Mouse (Mus musculus) layer of hippocampus, adult 18-20 months (tissue): ENCODE measurements around the gene Adal. TPM values are rescaled to one million over a fixed set of nuclear protein-coding genes. Genes with fewer than 3 reads are reported as not detected.

Source experiments
- DNase-seq, 2 experiments: peaks; one replicate each; pipeline ENCODE4 v3.0.0; 2022; ENCODE audit warnings: low spot score in 2 of 2
- total RNA-seq, 2 experiments: library from RNA; stranded (reverse); gene quantifications; 2 replicates each; pipeline ENCODE4 v1.2.3; 2021

Gene Adal
- total RNA-seq, 2 experiments from 2014 or later: 20.2 to 21.1 TPM

DNA sequence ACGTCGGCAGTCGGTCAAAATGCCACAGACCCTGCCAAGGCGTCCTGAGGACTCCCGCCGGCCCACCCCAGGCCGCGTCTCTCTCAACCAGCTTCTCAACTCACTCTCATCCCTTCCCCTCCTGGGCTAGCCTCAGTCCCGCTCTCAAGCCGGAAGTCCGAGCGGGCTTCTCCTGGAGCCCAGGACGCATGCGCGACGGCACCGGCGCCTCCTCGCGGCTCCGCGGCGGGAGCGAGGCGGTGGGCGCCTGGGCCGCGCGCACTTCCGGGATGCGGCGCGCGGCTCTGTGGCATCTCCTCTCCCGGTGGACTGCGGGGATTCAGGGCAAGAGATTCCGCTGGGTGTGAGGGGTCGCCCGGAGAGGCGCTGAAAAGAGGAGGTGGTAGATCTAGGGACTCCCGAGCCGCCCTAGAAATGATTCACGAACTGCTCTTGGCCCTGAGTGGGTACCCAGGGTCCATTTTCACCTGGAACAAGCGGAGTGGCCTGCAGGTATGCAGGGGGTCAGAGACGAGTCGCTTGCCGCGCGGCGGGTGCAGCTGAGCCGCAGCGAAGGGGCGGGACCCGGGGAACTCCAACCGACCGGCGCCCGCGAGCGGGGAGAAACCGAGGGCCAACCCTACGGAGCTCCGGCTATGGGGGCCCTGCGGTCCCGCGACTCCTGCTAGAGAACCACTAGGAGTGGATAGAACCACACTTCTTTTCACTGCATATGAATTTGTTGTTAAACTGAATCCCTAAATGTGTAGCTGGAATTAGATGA lies 30.9 kb downstream of the Adal start, which contains the start of gene Zscan29:
TSS of gene Zscan29 (minus strand) at position 146 of the 763 bp plus-strand sequence.
- peak; percentile 78 to 83 for DNase-seq

DNA sequence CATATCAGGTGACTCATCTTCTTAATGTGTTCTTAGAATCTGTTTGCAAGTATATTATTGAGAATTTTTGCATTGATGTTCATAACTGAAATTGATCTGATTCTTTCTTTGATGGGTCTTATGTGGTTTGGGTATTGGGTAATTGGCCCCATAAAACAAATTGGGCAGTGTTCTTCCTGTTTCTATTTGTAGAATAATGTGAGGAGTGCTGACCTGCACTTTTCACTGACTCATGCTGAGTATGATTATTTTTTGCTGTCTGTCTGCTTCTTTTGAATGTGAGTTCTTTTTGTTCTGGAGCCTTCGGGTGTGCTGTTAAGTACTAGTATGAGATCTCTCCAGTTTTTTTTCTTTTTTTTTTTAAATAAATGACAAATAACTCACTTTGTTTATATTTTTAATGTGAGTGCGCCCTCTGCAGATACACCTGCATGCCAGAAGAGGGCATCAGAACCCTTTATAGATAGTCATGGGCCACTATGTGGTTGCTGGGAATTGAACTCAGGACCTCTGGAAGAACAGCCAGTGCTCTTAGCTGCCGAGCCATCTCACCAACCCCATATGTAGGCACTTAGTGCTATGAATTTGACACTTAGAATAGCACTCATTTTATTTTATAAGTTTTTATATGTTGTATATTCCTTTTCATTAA lies 38.7 kb downstream of the Adal start:
- DNase-seq: no peak

DNA sequence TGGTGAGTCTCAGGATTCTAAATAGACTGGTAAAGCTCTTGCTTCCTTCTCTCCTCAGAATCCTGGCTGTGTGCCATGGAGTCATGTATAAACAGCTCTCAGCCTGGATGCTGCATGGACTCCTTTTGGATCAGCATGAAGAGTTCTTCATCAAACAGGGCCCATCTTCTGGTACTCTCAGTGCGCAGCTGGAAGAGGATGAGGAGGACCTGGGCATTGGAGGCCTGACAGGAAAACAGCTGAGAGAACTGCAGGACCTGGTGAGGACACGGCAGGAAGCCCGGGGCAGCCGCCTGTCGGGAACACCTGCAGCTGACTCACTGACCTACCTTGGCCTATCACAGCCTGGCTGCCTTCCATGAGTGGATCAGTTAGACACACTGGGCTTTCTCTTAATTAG lies 43.2 kb downstream of the Adal start:
- DNase-seq: no peak

DNA sequence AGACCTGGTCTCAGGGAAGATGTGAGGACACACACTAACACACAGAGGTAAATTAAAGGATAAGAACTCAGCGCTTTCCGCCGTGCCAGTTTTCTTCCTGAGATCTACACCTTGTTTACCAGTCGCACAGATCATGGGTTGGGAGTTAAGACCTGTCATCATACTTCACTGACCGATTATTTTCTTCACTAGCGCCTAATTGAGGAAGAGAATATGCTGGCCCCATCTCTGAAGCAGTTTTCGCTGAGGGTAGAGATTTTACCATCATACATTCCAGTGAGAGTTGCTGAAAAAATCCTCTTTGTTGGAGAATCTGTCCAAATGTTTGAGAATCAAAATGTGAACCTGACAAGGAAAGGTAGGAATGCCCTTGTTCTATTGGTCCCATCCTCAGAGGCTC lies 43.9 kb downstream of the Adal start:
- no peak for DNase-seq

DNA sequence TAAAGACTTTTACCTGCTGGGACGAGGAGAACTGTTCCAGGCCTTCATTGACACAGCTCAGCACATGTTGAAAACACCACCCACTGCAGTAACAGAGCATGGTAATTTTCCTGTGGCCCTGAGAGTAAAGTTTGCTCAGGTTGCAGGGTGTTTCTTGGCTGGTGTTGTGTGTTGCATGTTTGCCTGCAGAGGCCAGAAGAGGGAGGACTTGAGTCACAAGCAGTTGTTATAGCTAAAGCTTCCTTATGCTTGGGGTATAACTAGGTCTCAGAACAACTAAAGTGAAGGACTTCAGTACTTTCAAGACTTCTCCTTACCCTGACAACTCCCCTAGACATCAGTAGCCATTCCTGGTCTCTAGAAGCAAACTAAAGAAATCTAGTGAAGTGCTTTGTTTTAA lies 48.3 kb downstream of the Adal start:
- DNase-seq: no peak

DNA sequence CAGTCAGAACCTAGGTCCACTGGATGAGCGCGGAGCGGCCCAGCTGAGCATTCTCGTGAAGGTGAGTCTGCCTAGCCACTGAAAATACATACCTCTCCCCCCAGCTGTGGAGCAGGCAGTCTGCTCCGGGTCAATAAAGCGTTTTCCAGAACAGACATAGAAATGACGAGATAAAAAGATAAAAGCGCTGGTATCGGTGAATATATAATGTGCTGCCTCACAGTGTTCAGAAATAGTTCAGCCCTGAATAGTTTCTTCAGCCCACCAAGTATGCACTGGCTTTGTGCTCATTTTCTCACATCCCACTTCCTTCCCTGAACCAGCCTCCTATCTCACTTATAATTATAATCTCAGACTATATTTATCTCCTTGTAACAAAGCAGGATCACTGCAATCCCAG lies 55.2 kb downstream of the Adal start:
- DNase-seq: no peak

DNA sequence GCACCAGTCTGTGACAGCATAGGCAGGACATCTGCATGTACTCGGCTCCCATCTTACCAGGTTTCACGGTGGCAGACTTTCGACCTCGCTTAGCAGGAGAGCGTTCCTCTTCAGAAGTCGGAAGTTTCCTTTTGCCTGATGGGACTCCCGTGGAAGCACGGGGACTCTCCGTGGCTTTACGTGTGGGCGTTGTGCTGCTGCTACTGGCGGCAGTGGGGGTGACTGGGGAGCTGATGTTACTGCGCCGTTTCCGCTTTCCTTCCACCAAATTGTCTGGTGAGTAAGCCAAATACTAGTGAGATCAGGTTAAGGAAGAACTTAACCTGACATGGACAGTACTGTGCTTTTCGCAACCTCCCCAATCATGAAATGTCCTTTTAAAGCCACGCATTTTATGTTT lies 64.0 kb downstream of the Adal start:
- DNase-seq: no peak

Other genes starting within 250 kb of the Adal start
- 10 to 100 TPM; 40.2 to 44.3 TPM for gene Ubr1, start 169.7 kb upstream of the Adal start, total RNA-seq
- 10 to 100 TPM; 22.0 to 23.1 TPM for gene Tmem62, start 163.4 kb upstream of the Adal start, total RNA-seq
- gene Ccndbp1, start 132.0 kb upstream of the Adal start, total RNA-seq: 10 to 100 TPM; 57.6 to 64.0 TPM
- not detected for gene Epb42, start 103.4 kb upstream of the Adal start, total RNA-seq
- gene Tgm5, start 54.6 kb upstream of the Adal start, total RNA-seq: not detected
- gene Tgm7, start 30.6 kb upstream of the Adal start, total RNA-seq: under 1 TPM; 0.20 TPM
- 1 to 10 TPM; 6.3 to 6.9 TPM for gene Lcmt2, start 225 bp downstream of the Adal start, total RNA-seq
- 10 to 100 TPM; 37.1 to 37.4 TPM for gene Tubgcp4, start 30.2 kb downstream of the Adal start, total RNA-seq
- gene Zscan29, start 30.7 kb downstream of the Adal start, total RNA-seq: 1 to 10 TPM; 6.5 to 7.0 TPM
- 100 to 1,000 TPM; 128 to 144 TPM for gene Trp53bp1, start 131.0 kb downstream of the Adal start, total RNA-seq
- gene Map1a, start 149.2 kb downstream of the Adal start, total RNA-seq: 100 to 1,000 TPM; 595 to 602 TPM
- gene Ppip5k1, start 215.0 kb downstream of the Adal start, total RNA-seq: 100 to 1,000 TPM; 106 to 109 TPM
- 100 to 1,000 TPM; 380 to 418 TPM for gene Ckmt1, start 217.3 kb downstream of the Adal start, total RNA-seq
- under 1 TPM; 0.58 to 0.77 TPM for gene Strc, start 246.7 kb downstream of the Adal start, total RNA-seq